Mouse (Mus musculus) intestine, embryonic 14.5 days (tissue): ENCODE measurements around the gene Ubtd2. TPM values are rescaled to one million over a fixed set of nuclear protein-coding genes. Genes with fewer than 3 reads are reported as not detected.

ENCODE experiments used
- ATAC-seq: fragments of 200-750 bp; cut with Nextera tagmentation; replicated peaks from 2 replicates; pipeline ENCODE4 v1.8.0; 2017; ENCODE audit warnings: low read depth, moderate number of reproducible peaks, moderate TSS enrichment, moderate library complexity; ENCODE audit not compliant: low FRiP score, low TSS enrichment
- DNase-seq: peaks from one replicate; pipeline ENCODE4 v3.0.0-alpha.2; 2018; ENCODE audit warnings: low spot score
- H3K27ac ChIP-seq: fragments of 300-500 bp; sonication (generic); 2 replicates; pipeline ENCODE4 v1.5.1; 2014; ENCODE audit warnings: low read depth, mild to moderate bottlenecking, control low read depth
- H3K27me3 ChIP-seq: fragments of 300-500 bp; sonication (generic); replicated peaks from 2 replicates; pipeline ENCODE4 v1.6.1; 2014; ENCODE audit warnings: low read length, control low read depth; ENCODE audit not compliant: control insufficient read depth, insufficient read depth
- H3K36me3 ChIP-seq: fragments of 300-500 bp; sonication (generic); 2 replicates; pipeline ENCODE4 v1.6.1; 2014; ENCODE audit warnings: low read length, control low read depth; ENCODE audit not compliant: control insufficient read depth, insufficient read depth
- H3K4me1 ChIP-seq: fragments of 300-500 bp; sonication (generic); replicated peaks from 2 replicates; pipeline ENCODE4 v1.6.1; 2014; ENCODE audit warnings: low read length, control low read depth, mixed read lengths; ENCODE audit not compliant: control insufficient read depth, insufficient read depth
- H3K4me2 ChIP-seq: fragments of 300-500 bp; sonication (generic); 2 replicates; pipeline ENCODE4 v1.6.1; 2014; ENCODE audit warnings: low read length
- H3K4me3 ChIP-seq: fragments of 300-500 bp; sonication (generic); 2 replicates; pipeline ENCODE4 v1.5.1; 2014; ENCODE audit warnings: low read depth, low read length, control low read depth, mixed read lengths
- H3K9ac ChIP-seq: fragments of 300-500 bp; sonication (generic); 2 replicates; pipeline ENCODE4 v1.6.1; 2014; ENCODE audit warnings: mild to moderate bottlenecking, low read length
- H3K9me3 ChIP-seq: fragments of 300-500 bp; sonication (generic); 2 replicates; pipeline ENCODE4 v1.6.1; 2016; ENCODE audit warnings: low read length, control low read depth; ENCODE audit not compliant: control insufficient read depth
- WGBS: fragments of 180-500 bp; shearing (Covaris S2); extraction: QIAGEN DNeasy Blood & Tissue Kit; methylation state at CpG from one replicate; pipeline ENCODE4 v1.1.7; 2014; 5-methylcytosine and 5-hydroxymethylcytosine counted together
- polyA plus RNA-seq: library from polyadenylated mRNA; unstranded; fragments of >200 nt; fragmentation: Nextera tagmentation; extraction: Ambion mirVana; gene quantifications from 2 replicates; pipeline ENCODE4 v1.2.1, GENCODE M21; 2014

Ubtd2 gene
- polyA plus RNA-seq, 1 experiment from 2014 or later = 48.6 TPM

GRCm38 (mm10) chr11:32551056-32551455 is 95.9 kb downstream of the Ubtd2 start:
- 86% methylated on average over 4 of the region's 4 CpGs for WGBS
- Histone ChIP-seq H3K27ac (no peak overlapping the region), H3K9me3 (no peaks in the 10 kb centered on the region), H3K4me1 (peaks cover 26% of the 10 kb centered on the region), H3K4me3 (no peak overlapping the region), H3K4me2 (no peak overlapping the region), H3K27me3 (no peaks in the 10 kb centered on the region), H3K9ac (no peak overlapping the region), H3K36me3 (no peaks in the 10 kb centered on the region)
- ATAC-seq (no peak), DNase-seq (no peak)

GRCm38 (mm10) chr11:32551579-32552297 is 96.6 kb downstream of the Ubtd2 start:
- no peak overlapping the region for H3K27ac ChIP-seq
- peaks cover 26% of the 10 kb centered on the region for H3K4me1 ChIP-seq
- ATAC-seq (no peak; the same call in 1 of the 2 replicates), DNase-seq (no peak)
- no peaks in the 10 kb centered on the region for H3K9me3 ChIP-seq
- no peak overlapping the region for H3K9ac ChIP-seq
- no peak overlapping the region for H3K4me3 ChIP-seq
- 58% methylated on average over 12 of the region's 12 CpGs for WGBS
- no peaks in the 10 kb centered on the region for H3K36me3 ChIP-seq
- H3K27me3 ChIP-seq = no peaks in the 10 kb centered on the region
- no peak overlapping the region for H3K4me2 ChIP-seq

- Histone ChIP-seq H3K36me3 (no peaks in the 10 kb centered on the region), H3K9me3 (no peaks in the 10 kb centered on the region), H3K27me3 (no peaks in the 10 kb centered on the region), H3K27ac (no peak overlapping the region), H3K4me1 (peaks cover 26% of the 10 kb centered on the region), H3K4me3 (no peak overlapping the region), H3K9ac (no peak overlapping the region), H3K4me2 (no peak overlapping the region)
- WGBS = 59% methylated on average over 13 of the region's 13 CpGs
- no peak for DNase-seq
- ATAC-seq = no peak
Observed at GRCm38 (mm10) chr11:32552401-32553090, 97.4 kb downstream of the Ubtd2 start.

- H3K36me3 ChIP-seq = no peaks in the 10 kb centered on the region
- H3K9me3 ChIP-seq = no peaks in the 10 kb centered on the region
- H3K4me2 ChIP-seq = 0 out of 2 replicates have a peak overlapping the region, but pooled peaks have one; percentile 5
- H3K4me3 ChIP-seq = no peak overlapping the region
- H3K27me3 ChIP-seq = no peaks in the 10 kb centered on the region
- peak; percentile 32 for ATAC-seq
- WGBS = 53% methylated on average over 14 of the region's 14 CpGs
- no peak overlapping the region for H3K9ac ChIP-seq
- H3K27ac ChIP-seq = no peak overlapping the region
- peaks cover 28% of the 10 kb centered on the region for H3K4me1 ChIP-seq
- no peak for DNase-seq
Observed at GRCm38 (mm10) chr11:32553311-32554140, 98.4 kb downstream of the Ubtd2 start.

- no peak overlapping the region for H3K27ac ChIP-seq
- no peaks in the 10 kb centered on the region for H3K27me3 ChIP-seq
- H3K9me3 ChIP-seq = no peaks in the 10 kb centered on the region
- H3K36me3 ChIP-seq = no peaks in the 10 kb centered on the region
- H3K9ac ChIP-seq = no peak overlapping the region
- H3K4me2 ChIP-seq = no peak overlapping the region
- peaks cover 30% of the 10 kb centered on the region for H3K4me1 ChIP-seq
- no peak overlapping the region for H3K4me3 ChIP-seq
- WGBS = 85% methylated on average over 14 of the region's 14 CpGs
- DNase-seq = no peak
- ATAC-seq = no peak; the same call in 1 of the 2 replicates
Observed at GRCm38 (mm10) chr11:32554141-32555091, 99.2 kb downstream of the Ubtd2 start.

- no peak for DNase-seq
- Histone ChIP-seq H3K36me3 (no peaks in the 10 kb centered on the region), H3K27ac (no peak overlapping the region), H3K4me1 (peaks cover 30% of the 10 kb centered on the region), H3K4me3 (no peak overlapping the region), H3K9me3 (no peaks in the 10 kb centered on the region), H3K9ac (no peak overlapping the region), H3K4me2 (no peak overlapping the region), H3K27me3 (no peaks in the 10 kb centered on the region)
- 95% methylated on average over 12 of the region's 12 CpGs for WGBS
- ATAC-seq = no peak
Observed at GRCm38 (mm10) chr11:32555103-32555689, 100.0 kb downstream of the Ubtd2 start.

- no peaks in the 10 kb centered on the region for H3K27me3 ChIP-seq
- H3K9me3 ChIP-seq = no peaks in the 10 kb centered on the region
- H3K4me2 ChIP-seq = no peak overlapping the region
- H3K4me1 ChIP-seq = peaks cover 30% of the 10 kb centered on the region
- ATAC-seq = no peak
- H3K4me3 ChIP-seq = no peak overlapping the region
- no peak overlapping the region for H3K27ac ChIP-seq
- 82% methylated on average over 10 of the region's 10 CpGs for WGBS
- H3K9ac ChIP-seq = no peak overlapping the region
- no peak for DNase-seq
- no peaks in the 10 kb centered on the region for H3K36me3 ChIP-seq
Observed at GRCm38 (mm10) chr11:32556333-32556990, 101.3 kb downstream of the Ubtd2 start.
